Mouse (Mus musculus) myocyte (in vitro differentiated cells): ENCODE measurements around the gene Ifnar2. TPM values are rescaled to one million over a fixed set of nuclear protein-coding genes. Genes with fewer than 3 reads are reported as not detected.
A peak's percentile ranks its signal among the peaks of the same experiment; 100 is the strongest.

Experiments
- H3K27me3 ChIP-seq: one replicate; pipeline ENCODE4 v1.6.1; 2011; ENCODE audit not compliant: control insufficient read depth, insufficient read depth, insufficient read length
- H3K36me3 ChIP-seq: one replicate; pipeline ENCODE4 v1.6.1; 2011; ENCODE audit not compliant: control insufficient read depth, insufficient read depth
- H3K4me2 ChIP-seq: one replicate; pipeline ENCODE4 v1.6.1; 2011; ENCODE audit warnings: low read depth, control low read depth
- H3K4me3 ChIP-seq: one replicate; pipeline ENCODE4 v1.5.1; 2011; ENCODE audit warnings: mild to moderate bottlenecking, control low read depth, moderate library complexity
- H3K79me2 ChIP-seq: one replicate; pipeline ENCODE4 v1.6.1; 2011; ENCODE audit not compliant: control insufficient read depth, insufficient read depth
- H3ac ChIP-seq: one replicate; pipeline ENCODE4 v1.6.1; 2011; ENCODE audit not compliant: control insufficient read depth, insufficient read length
- CEBPB ChIP-seq: IDR thresholded peaks from 2 replicates; pipeline ENCODE4 v1.6.1; 2011; ENCODE audit warnings: mild to moderate bottlenecking, moderate library complexity; ENCODE audit not compliant: poor library complexity, insufficient read depth, severe bottlenecking
- E2F4 ChIP-seq: IDR thresholded peaks from one replicate; pipeline ENCODE4 v1.6.1; 2011; ENCODE audit warnings: mild to moderate bottlenecking, control low read depth, moderate library complexity; ENCODE audit not compliant: insufficient read depth
- MAX ChIP-seq: IDR thresholded peaks from one replicate; pipeline ENCODE4 v1.6.1; 2011; ENCODE audit warnings: low read depth, mild to moderate bottlenecking, control low read depth
- MYOD1 ChIP-seq, 3 experiments: IDR thresholded peaks; one replicate each; pipeline ENCODE4 v1.6.1; 2011; ENCODE audit warnings: control low read depth in 2 of 3, low read depth in 2 of 3, mild to moderate bottlenecking in 2 of 3, moderate library complexity in 1 of 3; ENCODE audit not compliant: insufficient read length in 2 of 3, control insufficient read depth in 1 of 3
- MYOG ChIP-seq, 3 experiments: IDR thresholded peaks; one replicate each; pipeline ENCODE4 v1.6.1; 2011; ENCODE audit warnings: control low read depth in 2 of 3, low read depth in 2 of 3, mild to moderate bottlenecking in 2 of 3; ENCODE audit not compliant: insufficient read length in 2 of 3, control insufficient read depth in 1 of 3, insufficient read depth in 1 of 3
- POLR2A ChIP-seq: IDR thresholded peaks from one replicate; pipeline ENCODE4 v1.6.1; 2011; ENCODE audit warnings: low read depth, mild to moderate bottlenecking, control low read depth, moderate library complexity; ENCODE audit not compliant: insufficient read length
- POLR2AphosphoS2 ChIP-seq: IDR thresholded peaks from one replicate; pipeline ENCODE4 v1.6.1; 2011; ENCODE audit warnings: low read depth, control low read depth; ENCODE audit not compliant: insufficient read length
- REST ChIP-seq: IDR thresholded peaks from one replicate; pipeline ENCODE4 v1.6.1; 2011; ENCODE audit warnings: mild to moderate bottlenecking, control low read depth, moderate library complexity; ENCODE audit not compliant: insufficient read depth, insufficient read length
- SRF ChIP-seq: IDR thresholded peaks from one replicate; pipeline ENCODE4 v1.6.1; 2011; ENCODE audit warnings: low read depth; ENCODE audit not compliant: control insufficient read depth, insufficient read length
- TCF12 ChIP-seq: IDR thresholded peaks from one replicate; pipeline ENCODE4 v1.6.1; 2011; ENCODE audit warnings: mild to moderate bottlenecking, control low read depth; ENCODE audit not compliant: poor library complexity, insufficient read depth, severe bottlenecking
- TCF3 ChIP-seq: IDR thresholded peaks from one replicate; pipeline ENCODE4 v1.6.1; 2011; ENCODE audit warnings: low read depth, control low read depth; ENCODE audit not compliant: insufficient read length
- USF1 ChIP-seq: IDR thresholded peaks from one replicate; pipeline ENCODE4 v1.6.1; 2011; ENCODE audit warnings: low read depth, mild to moderate bottlenecking, control low read depth, moderate library complexity
- polyA plus RNA-seq: library from polyadenylated mRNA; unstranded; fragments of >200 nt; fragmentation: generic; extraction: Trizol; gene quantifications from one replicate; pipeline ENCODE4 v1.2.1, GENCODE M21; 2012; ENCODE audit warnings: missing spikeins

Ifnar2 gene
- polyA plus RNA-seq: 47.0 TPM

DNA sequence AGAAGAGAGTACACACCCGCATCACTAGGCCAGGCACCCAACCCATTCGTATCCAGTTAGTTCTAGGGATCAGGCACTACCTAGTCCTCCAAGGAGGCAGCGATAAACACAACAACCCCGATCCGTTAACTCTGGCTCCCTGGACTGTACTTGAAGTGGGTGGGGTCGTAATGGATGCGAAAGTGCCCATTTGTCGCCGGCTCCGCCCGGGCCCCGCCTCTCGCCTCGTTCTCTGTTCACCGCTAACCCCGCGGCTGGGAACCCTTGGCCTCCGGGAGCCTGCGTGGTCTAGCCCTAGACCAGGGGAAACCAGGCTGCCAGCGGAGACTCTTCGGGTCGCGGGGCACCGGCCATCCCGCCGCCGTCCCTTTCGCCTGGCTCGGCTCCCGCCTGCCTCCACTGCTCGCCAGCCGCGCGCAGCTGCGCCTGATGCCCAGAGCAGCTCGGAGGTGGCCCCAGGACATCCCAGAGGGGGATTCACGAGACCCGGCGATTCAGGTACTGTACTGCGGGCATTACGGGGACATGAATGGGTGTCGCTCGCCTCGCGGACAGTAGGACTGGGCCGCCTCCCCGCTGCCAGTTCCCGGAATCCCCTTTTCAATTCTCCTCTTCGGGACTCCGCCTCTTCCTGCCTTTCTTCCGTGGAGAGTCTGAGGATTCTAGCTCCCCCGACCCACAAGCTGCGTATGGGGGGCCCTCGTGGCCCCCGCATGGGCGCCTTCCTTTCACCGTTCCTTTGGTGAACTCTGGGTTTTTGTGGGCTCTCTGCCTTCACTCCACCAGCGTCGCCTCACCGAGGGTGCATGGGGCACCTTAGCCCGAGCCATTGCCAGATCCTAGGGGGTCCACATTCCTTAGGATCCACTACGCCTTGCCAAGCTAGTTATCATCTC lies at the start of gene Ifnar2:
Ifnar2 (plus strand) TSS at position 207 of the 896 bp plus-strand sequence.
- TF ChIP-seq E2F4 (no peak), MYOG (IDR thresholded peaks at IDR 0.05; ENCODE audit: control insufficient read depth in 1 of 3, insufficient read depth in 1 of 3, insufficient read length in 2 of 3, low read depth in 2 of 3) (peak in 2 of 3 experiments; percentile 47 to 59), USF1 (no peak), POLR2AphosphoS2 (no peak), REST (no peak), MAX (no peak), MYOD1 (IDR thresholded peaks at IDR 0.05; ENCODE audit: control insufficient read depth in 1 of 3, insufficient read length in 2 of 3, low read depth in 2 of 3) (peak in 2 of 3 experiments; percentile 5 to 38), POLR2A (peak; percentile 74), TCF3 (no peak)
- Histone ChIP-seq H3ac (peak within 1 kb of the TSS; percentile 87), H3K36me3 (no peaks in the 10 kb centered on the region), H3K4me2 (peak within 1 kb of the TSS; percentile 78), H3K4me3 (peak within 1 kb of the TSS; percentile 89), H3K27me3 (no peaks in the 10 kb centered on the region), H3K79me2 (peaks cover 23% of the 10 kb centered on the region)

DNA sequence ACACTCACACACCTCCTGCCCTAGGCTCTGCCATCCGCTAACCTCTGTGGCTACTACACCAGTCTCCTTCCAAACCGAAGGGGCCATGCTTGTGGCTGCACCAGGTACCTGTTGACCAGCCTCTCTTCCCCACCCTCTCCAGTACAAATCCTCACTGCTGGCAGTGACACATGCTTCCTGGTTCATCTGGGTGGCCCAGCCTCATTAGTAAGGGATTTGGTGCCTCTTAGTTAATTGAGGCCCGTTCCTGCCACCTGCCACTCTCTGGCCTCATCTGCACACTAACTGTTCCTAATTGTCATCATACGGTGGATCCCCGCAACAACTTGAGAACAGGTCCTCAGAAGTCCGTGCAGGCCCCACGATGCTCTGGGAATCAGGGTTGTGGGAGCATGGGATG lies 45.0 kb upstream of the Ifnar2 start:
- H3K4me3 ChIP-seq: no peak overlapping the region

DNA sequence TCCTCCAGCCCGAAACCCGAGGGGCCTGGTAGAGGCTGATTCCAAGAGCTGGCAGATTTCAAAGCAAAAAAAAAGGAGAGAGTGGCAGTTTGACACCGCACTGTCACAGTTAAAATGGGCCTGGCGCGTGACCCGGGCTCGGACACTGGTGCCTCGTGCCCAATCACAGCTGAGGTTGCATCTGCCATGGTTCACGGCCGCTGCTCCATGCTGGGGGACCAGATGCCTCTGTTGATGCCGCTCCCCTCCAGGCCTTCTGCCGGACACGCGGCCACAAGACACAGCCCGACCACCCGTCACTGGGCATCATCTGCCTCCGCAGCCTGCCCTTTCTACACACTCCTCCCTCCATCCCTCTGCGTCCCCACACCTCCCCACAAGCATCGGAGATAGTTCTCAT lies 43.7 kb upstream of the Ifnar2 start:
- H3K36me3 ChIP-seq: no peaks in the 10 kb centered on the region
- peaks cover 36% of the 10 kb centered on the region for H3K27me3 ChIP-seq
- H3K79me2 ChIP-seq: no peaks in the 10 kb centered on the region
- TF ChIP-seq POLR2AphosphoS2 (no peak), MYOG (IDR thresholded peaks at IDR 0.05; ENCODE audit: control insufficient read depth in 1 of 3, insufficient read depth in 1 of 3, insufficient read length in 2 of 3, low read depth in 2 of 3) (no peak), SRF (no peak), REST (no peak), CEBPB (no peak), MAX (no peak), E2F4 (no peak), MYOD1 (IDR thresholded peaks at IDR 0.05; ENCODE audit: control insufficient read depth in 1 of 3, insufficient read length in 2 of 3, low read depth in 2 of 3) (no peak), USF1 (no peak), POLR2A (no peak)
- H3K4me3 ChIP-seq: no peak overlapping the region
- H3ac ChIP-seq: no peak overlapping the region
- H3K4me2 ChIP-seq: no peak overlapping the region

More for the DNA sequence above, 45.0 kb upstream of the Ifnar2 start:
- Histone ChIP-seq H3K27me3 (peaks cover 46% of the 10 kb centered on the region), H3K36me3 (no peaks in the 10 kb centered on the region), H3K79me2 (no peaks in the 10 kb centered on the region), H3ac (no peak overlapping the region), H3K4me2 (no peak overlapping the region)
- no peak for TF ChIP-seq TCF12
- TF ChIP-seq REST: no peak
- no peak for TF ChIP-seq USF1
- TF ChIP-seq MAX: no peak
- no peak for TF ChIP-seq MYOD1 (IDR thresholded peaks at IDR 0.05; ENCODE audit: control insufficient read depth in 1 of 3, insufficient read length in 2 of 3, low read depth in 2 of 3)
- no peak for TF ChIP-seq POLR2AphosphoS2
- TF ChIP-seq POLR2A: no peak
- TF ChIP-seq SRF: no peak
- no peak for TF ChIP-seq E2F4
- TF ChIP-seq CEBPB: no peak
- TF ChIP-seq MYOG (IDR thresholded peaks at IDR 0.05; ENCODE audit: control insufficient read depth in 1 of 3, insufficient read depth in 1 of 3, insufficient read length in 2 of 3, low read depth in 2 of 3): no peak
- no peak for TF ChIP-seq TCF3

DNA sequence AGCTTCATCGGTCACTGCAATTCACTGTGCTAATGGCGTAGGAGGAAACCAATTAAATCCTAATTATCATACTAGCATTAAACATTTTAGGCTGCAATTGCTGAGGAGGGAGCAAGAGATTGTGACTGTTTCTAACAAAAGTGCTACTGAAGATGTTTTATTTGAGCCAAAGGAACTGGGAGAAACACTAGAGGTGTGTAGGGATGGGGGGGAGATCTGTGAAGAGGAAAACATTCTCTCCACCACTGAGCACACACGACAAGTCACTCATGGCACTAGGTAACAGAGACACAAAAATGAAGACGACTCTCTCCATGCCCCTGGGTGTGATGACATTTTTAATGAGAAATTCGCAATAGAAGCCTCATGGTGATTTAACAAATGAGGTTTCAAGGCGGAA lies 42.1 kb upstream of the Ifnar2 start:
- Histone ChIP-seq H3K4me2 (no peak overlapping the region), H3K4me3 (no peak overlapping the region), H3K27me3 (peaks cover 36% of the 10 kb centered on the region), H3K79me2 (no peaks in the 10 kb centered on the region), H3ac (no peak overlapping the region), H3K36me3 (no peaks in the 10 kb centered on the region)
- TF ChIP-seq E2F4 (no peak), USF1 (no peak), CEBPB (no peak), REST (no peak), MAX (no peak), TCF12 (no peak), POLR2A (no peak), MYOD1 (IDR thresholded peaks at IDR 0.05; ENCODE audit: control insufficient read depth in 1 of 3, insufficient read length in 2 of 3, low read depth in 2 of 3) (no peak), TCF3 (no peak), MYOG (IDR thresholded peaks at IDR 0.05; ENCODE audit: control insufficient read depth in 1 of 3, insufficient read depth in 1 of 3, insufficient read length in 2 of 3, low read depth in 2 of 3) (no peak), POLR2AphosphoS2 (no peak), SRF (no peak)
